Mouse (Mus musculus): ENCODE results near the gene Znrf4.

GRCm38 (mm10) chr17:56561866-56562265, 49.6 kb upstream of the Znrf4 start:
- TF ChIP-seq CTCF (IDR thresholded peaks at IDR 0.05; ENCODE audit: low read depth, low read length) (no peak), POLR2A (IDR thresholded peaks at IDR 0.05; ENCODE audit: insufficient read depth, low read length) (no peak)
